Mouse (Mus musculus) cerebral cortex, adult 2 months (tissue): ENCODE results near the gene 9430007A20Rik.

Experiments
- WGBS: fragments of 180-500 bp; shearing (Covaris S2); methylation state at CpG from one replicate; pipeline ENCODE4 v1.1.7; 2018; 5-methylcytosine and 5-hydroxymethylcytosine counted together

The 9430007A20Rik gene

GRCm38 (mm10) chr4:144519522-144519921 lies at the start of gene 9430007A20Rik:
Gene 9430007A20Rik, plus strand, starts transcription at chr4:144519822.
- WGBS: 77% methylated on average over 5 of the region's 5 CpGs

- WGBS: 91% methylated on average over 1 of the region's 1 CpGs
Measured at GRCm38 (mm10) chr4:144506518-144506917, 13.1 kb upstream of the 9430007A20Rik start.

- WGBS: 67% methylated on average over 1 of the region's 1 CpGs
Measured at GRCm38 (mm10) chr4:144544689-144545088, 25.1 kb downstream of the 9430007A20Rik start.

GRCm38 (mm10) chr4:144545339-144545738 lies 25.7 kb downstream of the 9430007A20Rik start:
- WGBS: 93% methylated on average over 13 of the region's 13 CpGs

GRCm38 (mm10) chr4:144561205-144561604 lies 41.6 kb downstream of the 9430007A20Rik start:
- WGBS: 54% methylated on average over 2 of the region's 2 CpGs

- 100% methylated on average over 1 of the region's 1 CpGs for WGBS
Measured at GRCm38 (mm10) chr4:144565034-144565433, 45.4 kb downstream of the 9430007A20Rik start, which contains the start of gene Gm13124. Gene Gm13124, minus strand, starts transcription at chr4:144565134.
